Mouse (Mus musculus) C2C12 (cell line): ENCODE measurements around the gene Pla1a.

ENCODE experiments used
- CTCF ChIP-seq: IDR thresholded peaks from one replicate; pipeline ENCODE4 v1.5.1; 2011; ENCODE audit not compliant: control insufficient read depth, insufficient read depth, insufficient read length
- FOSL1 ChIP-seq: IDR thresholded peaks from one replicate; pipeline ENCODE4 v1.8.0; 2011; ENCODE audit warnings: mild to moderate bottlenecking, low read length; ENCODE audit not compliant: poor library complexity, insufficient read depth, severe bottlenecking
- MAX ChIP-seq: IDR thresholded peaks from one replicate; pipeline ENCODE4 v1.6.1; 2011; ENCODE audit warnings: mild to moderate bottlenecking, control low read depth
- USF1 ChIP-seq: IDR thresholded peaks from one replicate; pipeline ENCODE4 v1.6.1; 2011; ENCODE audit warnings: low read depth, mild to moderate bottlenecking, control low read depth, moderate library complexity

DNA sequence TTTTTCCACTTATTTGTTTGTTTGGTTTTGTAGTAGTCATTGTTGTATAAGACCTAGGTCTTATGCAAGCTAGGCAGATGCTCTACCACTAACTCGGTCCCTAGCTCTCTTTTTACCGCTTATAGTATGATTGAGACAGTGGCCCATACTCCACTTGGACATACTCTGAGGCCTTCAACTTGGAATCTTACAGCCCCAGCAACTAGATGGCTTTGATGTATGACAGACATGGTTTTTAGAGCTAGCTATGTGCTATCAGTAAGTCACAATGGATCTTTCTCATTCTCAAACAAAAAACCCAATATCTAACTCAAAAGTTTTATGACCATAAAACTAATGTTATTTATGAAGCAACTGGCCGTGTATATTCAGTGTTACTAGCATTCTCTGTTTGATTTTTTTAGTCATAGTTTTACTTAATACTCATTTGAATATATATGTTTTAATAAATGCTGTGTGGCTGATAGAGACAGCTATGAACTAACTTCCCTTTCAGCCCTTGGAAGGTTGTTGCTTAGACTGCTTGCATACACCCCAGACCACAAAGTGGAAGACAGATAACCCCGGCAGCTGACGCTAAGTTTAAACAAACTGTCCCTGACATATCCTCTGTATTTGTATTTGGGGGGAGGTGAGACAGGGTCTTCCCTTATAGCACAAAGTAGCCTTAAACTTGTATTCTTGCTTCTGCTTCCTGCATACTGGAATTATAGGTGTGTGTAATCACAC lies 78.6 kb downstream of the Pla1a start:
- no peak for TF ChIP-seq CTCF
- no peak for TF ChIP-seq MAX
- no peak for TF ChIP-seq USF1
- TF ChIP-seq FOSL1: no peak
